Mouse (Mus musculus) Muller cell, postnatal 12 days (primary cell): ENCODE results near the gene Ago1.
A peak's percentile ranks its signal among the peaks of the same experiment; 100 is the strongest.

Experiments used
- DNase-seq: peaks from one replicate; pipeline ENCODE4 v3.0.0-alpha.2; 2015; ENCODE audit errors: inconsistent ontology term

Gene Ago1

GRCm38 (mm10) chr4:126473031-126473430, 4.6 kb upstream of the Ago1 start:
- no peak for DNase-seq

GRCm38 (mm10) chr4:126469334-126469733, 951 bp upstream of the Ago1 start:
- DNase-seq, result no peak

GRCm38 (mm10) chr4:126468925-126469324, 542 bp upstream of the Ago1 start:
- DNase-seq, result no peak

- peak; percentile 84 for DNase-seq
These were observed 580 bp downstream of the Ago1 start for GRCm38 (mm10) chr4:126467721-126468284.

GRCm38 (mm10) chr4:126466251-126466750, 2.1 kb downstream of the Ago1 start:
- no peak for DNase-seq

- peak; percentile 70 for DNase-seq
These were observed 2.5 kb downstream of the Ago1 start for GRCm38 (mm10) chr4:126465843-126466242.

- DNase-seq, result no peak
These were observed 3.5 kb downstream of the Ago1 start for GRCm38 (mm10) chr4:126464892-126465235.

GRCm38 (mm10) chr4:126464189-126464891, 4.0 kb downstream of the Ago1 start:
- DNase-seq, result no peak

GRCm38 (mm10) chr4:126455441-126455840, 12.9 kb downstream of the Ago1 start:
- no peak for DNase-seq

GRCm38 (mm10) chr4:126454547-126455254, 13.7 kb downstream of the Ago1 start:
- DNase-seq, result no peak

GRCm38 (mm10) chr4:126450268-126450667, 18.1 kb downstream of the Ago1 start:
- DNase-seq, result no peak

GRCm38 (mm10) chr4:126447126-126447525, 21.3 kb downstream of the Ago1 start:
- no peak for DNase-seq

GRCm38 (mm10) chr4:126444528-126444927, 23.9 kb downstream of the Ago1 start:
- DNase-seq, result no peak

- no peak for DNase-seq
These were observed 30.1 kb downstream of the Ago1 start for GRCm38 (mm10) chr4:126438261-126438660.

- DNase-seq, result peak; percentile 29
These were observed 32.1 kb downstream of the Ago1 start for GRCm38 (mm10) chr4:126436268-126436667.

GRCm38 (mm10) chr4:126434094-126434493, 34.3 kb downstream of the Ago1 start:
- no peak for DNase-seq

- DNase-seq, result no peak
These were observed 35.2 kb downstream of the Ago1 start for GRCm38 (mm10) chr4:126433175-126433574.

- DNase-seq, result no peak
These were observed 36.6 kb downstream of the Ago1 start for GRCm38 (mm10) chr4:126431746-126432145.

- peak; percentile 97 for DNase-seq
These were observed 38.9 kb downstream of the Ago1 start, which contains the start of gene Ago3 for GRCm38 (mm10) chr4:126429347-126430079. Gene Ago3 (minus strand): TSS chr4:126429556.

GRCm38 (mm10) chr4:126428682-126429346, 39.6 kb downstream of the Ago1 start:
- DNase-seq, result no peak

GRCm38 (mm10) chr4:126423866-126424265, 44.5 kb downstream of the Ago1 start:
- DNase-seq, result no peak
